ENCODE assay signal across 11 mouse cellular contexts in genomic region chr16:31917776-31918175, GRCm38 (mm10). TPM values are rescaled to one million over a fixed set of nuclear protein-coding genes. Genes with fewer than 3 reads are reported as not detected.
DNase-seq lines count a peak whose midpoint lies in the region; ATAC-seq and TF ChIP-seq lines count a peak whose summit lies in the region.
"Had no signal": no experiment of that assay in that cellular context is flagged by ENCODE, and none has a peak within 500 bp of the region (broad histone marks: within the 10 kb centered on the region; RNA-seq: fewer than 3 reads in every experiment).

No protein-coding gene starts in this region.

- DNase-seq in kidney, adult 2 months = peak; percentile 49
- DNase-seq in kidney, postnatal 4 days = no peak
- no peak for DNase-seq in liver, embryonic 13.5 days
- no peak for DNase-seq in forebrain, embryonic 11.5 days (ENCODE audit: low spot score)

- peaks cover 3% of the 10 kb centered on the region; the same call in 1 of the 2 replicates for H3K4me1 ChIP-seq in kidney, adult 2 months (ENCODE audit: control insufficient read depth, insufficient read depth, low read length)
- H3K4me1 ChIP-seq in E14TG2a.4 (replicated peaks; ENCODE audit: low read depth, low read length) = peaks cover 7% of the 10 kb centered on the region
- H3K4me1 ChIP-seq in intestine, embryonic 16.5 days (ENCODE audit: control insufficient read depth, insufficient read depth, low read length) = peaks cover 4% of the 10 kb centered on the region
- H3K4me1 ChIP-seq in liver, embryonic 13.5 days (replicated peaks) = 0 out of 2 replicates have a peak, but pooled peaks cover 8% of the 10 kb centered on the region
- 0 out of 2 replicates have a peak, but pooled peaks cover 1% of the 10 kb centered on the region for H3K4me1 ChIP-seq in forebrain, embryonic 11.5 days (replicated peaks; ENCODE audit: control insufficient read depth, insufficient read depth, low read length)

- H3K9ac ChIP-seq in intestine, embryonic 16.5 days (ENCODE audit: low read depth, low read length) = peak overlapping the region; percentile 62
- no peak overlapping the region for H3K9ac ChIP-seq in liver, embryonic 13.5 days
- H3K9ac ChIP-seq in forebrain, embryonic 11.5 days (ENCODE audit: low read length) = no peak overlapping the region

- H3K36me3 ChIP-seq in kidney, adult 2 months (ENCODE audit: control insufficient read depth, insufficient read depth, low read length) = no peaks in the 10 kb centered on the region
- H3K36me3 ChIP-seq in E14TG2a.4 (ENCODE audit: insufficient read depth, low read length) = no peaks in the 10 kb centered on the region
- no peaks in the 10 kb centered on the region for H3K36me3 ChIP-seq in intestine, embryonic 16.5 days (ENCODE audit: control insufficient read depth, insufficient read depth, low read length)
- no peaks in the 10 kb centered on the region for H3K36me3 ChIP-seq in liver, embryonic 13.5 days
- H3K36me3 ChIP-seq in forebrain, embryonic 11.5 days (ENCODE audit: control insufficient read depth, insufficient read depth, low read length) = no peaks in the 10 kb centered on the region
- H3K36me3 ChIP-seq: G1E had no signal

- no peak for TF ChIP-seq POLR2A in kidney, adult 2 months (IDR thresholded peaks at IDR 0.05; ENCODE audit: low read depth, low read length)

- no peak overlapping the region for H3K27ac ChIP-seq in kidney, adult 2 months (ENCODE audit: insufficient read depth, low read depth, low read length)
- peak overlapping the region; percentile 77 for H3K27ac ChIP-seq in intestine, embryonic 16.5 days (ENCODE audit: low read length)
- no peak overlapping the region for H3K27ac ChIP-seq in liver, embryonic 13.5 days
- H3K27ac ChIP-seq in forebrain, embryonic 11.5 days (ENCODE audit: low read depth, low read length) = no peak overlapping the region

- H3K4me3 ChIP-seq in kidney, adult 2 months (ENCODE audit: insufficient read depth, low read depth, low read length) = no peak overlapping the region
- H3K4me3 ChIP-seq in E14TG2a.4 (replicated peaks; ENCODE audit: low read length) = 0 out of 2 replicates have a peak overlapping the region, but pooled peaks have one; percentile 46
- H3K4me3 ChIP-seq in intestine, embryonic 16.5 days (ENCODE audit: low read length) = peak overlapping the region; percentile 23
- no peak overlapping the region for H3K4me3 ChIP-seq in liver, embryonic 13.5 days (replicated peaks)
- no peak overlapping the region for H3K4me3 ChIP-seq in forebrain, embryonic 11.5 days (ENCODE audit: low read depth, low read length)

- H3K4me2 ChIP-seq in intestine, embryonic 16.5 days (ENCODE audit: low read depth, low read length) = peak overlapping the region; percentile 66
- peak overlapping the region; percentile 48; the same call in 1 of the 2 replicates for H3K4me2 ChIP-seq in liver, embryonic 13.5 days
- H3K4me2 ChIP-seq in forebrain, embryonic 11.5 days (ENCODE audit: low read depth, low read length, severe bottlenecking) = no peak overlapping the region

- peak; percentile 93 for ATAC-seq in intestine, embryonic 16.5 days
- no peak for ATAC-seq in liver, embryonic 13.5 days (ENCODE audit: low read depth)
- no peak for ATAC-seq in granulocyte monocyte progenitor cell, adult 5-6 weeks (replicated peaks; ENCODE audit: poor library complexity, severe bottlenecking)
- ATAC-seq in forebrain, embryonic 11.5 days (replicated peaks; ENCODE audit: low FRiP score) = no peak

- no peaks in the 10 kb centered on the region for H3K27me3 ChIP-seq in kidney, adult 2 months (replicated peaks; ENCODE audit: control insufficient read depth, insufficient read depth, low read length)
- H3K27me3 ChIP-seq in E14TG2a.4 (ENCODE audit: insufficient read depth, low read length) = peaks cover 14% of the 10 kb centered on the region
- no peaks in the 10 kb centered on the region for H3K27me3 ChIP-seq in intestine, embryonic 16.5 days (replicated peaks; ENCODE audit: control insufficient read depth, insufficient read depth, low read length)
- H3K27me3 ChIP-seq in liver, embryonic 13.5 days = 0 out of 2 replicates have a peak, but pooled peaks cover 3% of the 10 kb centered on the region
- H3K27me3 ChIP-seq in forebrain, embryonic 11.5 days (ENCODE audit: control insufficient read depth, insufficient read depth, low read length) = no peaks in the 10 kb centered on the region

- 50% methylated on average over 11 of the region's 11 CpGs for WGBS in kidney, adult 2 months
- WGBS in intestine, embryonic 16.5 days = 57% methylated on average over 11 of the region's 11 CpGs
- 51% methylated on average over 11 of the region's 11 CpGs for WGBS in liver, embryonic 13.5 days (ENCODE audit: insufficient replicate concordance)
- WGBS in forebrain, embryonic 11.5 days = 83% methylated on average over 11 of the region's 11 CpGs

- no peak for TF ChIP-seq CTCF in kidney, adult 2 months (conservative IDR thresholded peaks at IDR 0.05; ENCODE audit: insufficient read depth, insufficient read length, low read depth, low read length)
- no peak for TF ChIP-seq CTCF in E14TG2a.4 (conservative IDR thresholded peaks at IDR 0.05; ENCODE audit: low read length)

- no peaks in the 10 kb centered on the region for H3K9me3 ChIP-seq in E14TG2a.4 (ENCODE audit: low read length)
- no peaks in the 10 kb centered on the region for H3K9me3 ChIP-seq in intestine, embryonic 16.5 days (ENCODE audit: control insufficient read depth, low read length)
- no peaks in the 10 kb centered on the region for H3K9me3 ChIP-seq in liver, embryonic 13.5 days (replicated peaks)
- H3K9me3 ChIP-seq in forebrain, embryonic 11.5 days (ENCODE audit: control insufficient read depth, low read length) = no peaks in the 10 kb centered on the region
- H3K9me3 ChIP-seq: G1E had no signal

RNA-seq across cellular contexts. Expression of gene Pigz, which starts 15.9 kb away (rescaled TPM):
- 2.0 and 2.2 TPM in 2 replicates for polyA plus RNA-seq in kidney, adult 2 months (2012; rRNA removed)
- polyA plus RNA-seq in intestine, embryonic 16.5 days (2015; fragmentation: Nextera tagmentation; extraction: Ambion mirVana) = 0.40 and 0.70 TPM in 2 replicates
- 0.38 TPM in 1 of 2 replicates, not detected in the other for polyA plus RNA-seq in liver, embryonic 13.5 days (2015; fragmentation: Nextera tagmentation; extraction: Ambion mirVana)
- total RNA-seq in granulocyte monocyte progenitor cell, adult 5-6 weeks (2014; fragmentation: Nextera tagmentation) = 0.47 TPM in 1 of 2 replicates, not detected in the other
- total RNA-seq in granulocyte monocyte progenitor cell, adult 5-6 weeks (2017) = not detected in 2 replicates
- polyA plus RNA-seq in forebrain, embryonic 11.5 days (2014; fragmentation: Nextera tagmentation; extraction: Ambion mirVana) = 0.97 and 1.1 TPM in 2 replicates
- polyA plus RNA-seq: G1E had no signal

RNA-seq across cellular contexts. Expression of gene 0610012G03Rik, which starts 30.5 kb away (rescaled TPM):
- 96.7 and 122 TPM in 2 replicates for polyA plus RNA-seq in kidney, adult 2 months (2012; rRNA removed)
- polyA plus RNA-seq in intestine, embryonic 16.5 days (2015; fragmentation: Nextera tagmentation; extraction: Ambion mirVana) = 140 and 155 TPM in 2 replicates
- 42.6 and 49.1 TPM in 2 replicates for polyA plus RNA-seq in liver, embryonic 13.5 days (2015; fragmentation: Nextera tagmentation; extraction: Ambion mirVana)
- 26.4 and 32.7 TPM in 2 replicates for total RNA-seq in granulocyte monocyte progenitor cell, adult 5-6 weeks (2014; fragmentation: Nextera tagmentation)
- total RNA-seq in granulocyte monocyte progenitor cell, adult 5-6 weeks (2017) = 12.9 and 24.1 TPM in 2 replicates
- 84.6 and 92.5 TPM in 2 replicates for polyA plus RNA-seq in forebrain, embryonic 11.5 days (2014; fragmentation: Nextera tagmentation; extraction: Ambion mirVana)

RNA-seq across cellular contexts. Expression of gene Ncbp2, which starts 30.5 kb away (rescaled TPM):
- 10.9 and 28.9 TPM in 2 replicates for polyA plus RNA-seq in kidney, adult 2 months (2012; rRNA removed)
- 63.8 and 72.2 TPM in 2 replicates for polyA plus RNA-seq in intestine, embryonic 16.5 days (2015; fragmentation: Nextera tagmentation; extraction: Ambion mirVana)
- 39.6 and 48.3 TPM in 2 replicates for polyA plus RNA-seq in liver, embryonic 13.5 days (2015; fragmentation: Nextera tagmentation; extraction: Ambion mirVana)
- 40.1 and 47.4 TPM in 2 replicates for total RNA-seq in granulocyte monocyte progenitor cell, adult 5-6 weeks (2014; fragmentation: Nextera tagmentation)
- 60.5 and 62.0 TPM in 2 replicates for total RNA-seq in granulocyte monocyte progenitor cell, adult 5-6 weeks (2017)
- polyA plus RNA-seq in forebrain, embryonic 11.5 days (2014; fragmentation: Nextera tagmentation; extraction: Ambion mirVana) = 146 and 149 TPM in 2 replicates

RNA-seq across cellular contexts. Expression of gene Meltf, which starts 39.2 kb away (rescaled TPM):
- polyA plus RNA-seq in kidney, adult 2 months (2012; rRNA removed) = 0.11 and 0.14 TPM in 2 replicates
- polyA plus RNA-seq in intestine, embryonic 16.5 days (2015; fragmentation: Nextera tagmentation; extraction: Ambion mirVana) = 106 and 225 TPM in 2 replicates
- polyA plus RNA-seq in liver, embryonic 13.5 days (2015; fragmentation: Nextera tagmentation; extraction: Ambion mirVana) = 0.07 and 0.10 TPM in 2 replicates
- 0.17 TPM in 1 of 2 replicates, not detected in the other for total RNA-seq in granulocyte monocyte progenitor cell, adult 5-6 weeks (2014; fragmentation: Nextera tagmentation)
- total RNA-seq in granulocyte monocyte progenitor cell, adult 5-6 weeks (2017) = not detected in 2 replicates
- polyA plus RNA-seq in forebrain, embryonic 11.5 days (2014; fragmentation: Nextera tagmentation; extraction: Ambion mirVana) = 0.07 TPM in 1 of 2 replicates, not detected in the other
- total RNA-seq: adrenal gland, adult 8-10 months had no signal
- polyA plus RNA-seq: G1E; neural tube, embryonic 11.5 days; small intestine, adult 2 months had no signal

Comparison
In these comparisons a context has a peak if more than half of its experiments do, and no peak if none do; other contexts are left out.
1. H3K4me3 ChIP-seq: peak in E14TG2a.4 (single experiment) and intestine, embryonic 16.5 days (single experiment); none in kidney, adult 2 months (single experiment), liver, embryonic 13.5 days (single experiment) and forebrain, embryonic 11.5 days (single experiment).